Mouse (Mus musculus) CD4-positive, CD25-positive, alpha-beta regulatory T cell, adult 9 weeks (primary cell): ENCODE measurements around the gene Gm11042. TPM values are rescaled to one million over a fixed set of nuclear protein-coding genes. Genes with fewer than 3 reads are reported as not detected.

ENCODE experiments used
- polyA plus RNA-seq: library from polyadenylated mRNA; unstranded; fragments of 100-300 nt; shearing (Covaris generic); gene quantifications from one replicate; pipeline ENCODE4 v1.2.1, GENCODE M21; 2017

The Gm11042 gene
- polyA plus RNA-seq: not detected

GRCm38 (mm10) chr12:74316344-74316973, at the start of gene Gm11042:
Gene Gm11042 (minus strand): TSS chr12:74316394.

